Mouse (Mus musculus): ENCODE data around the gene Gtf2h4.

- TF ChIP-seq POLR2A (IDR thresholded peaks at IDR 0.05; ENCODE audit: low read depth, low read length) = no peak
- no peak for TF ChIP-seq CTCF (IDR thresholded peaks at IDR 0.05; ENCODE audit: extremely low read depth, insufficient read depth, insufficient read length, insufficient replicate concordance)
Observed at GRCm38 (mm10) chr17:35703065-35703464, 29.5 kb upstream of the Gtf2h4 start.
